Mouse (Mus musculus) gastrocnemius, postnatal 14 days (tissue): ENCODE measurements around the gene Fbxo10. TPM values are rescaled to one million over a fixed set of nuclear protein-coding genes. Genes with fewer than 3 reads are reported as not detected.
"Not testable (repeated sequence)": the region's sequence is repeated elsewhere in the genome, so short reads cannot be mapped to it uniquely, and the experiment has no call there.

ENCODE experiments used
- DNase-seq: peaks from one replicate; pipeline ENCODE4 v3.0.0; 2021; ENCODE audit warnings: mixed read lengths
- intact Hi-C: fragments of 180-260 bp; cut with DNase I; formaldehyde crosslinking; loops from one replicate; pipeline ENCODE4 v1.15.1; 2025; ENCODE audit warnings: low total_unique reads
- total RNA-seq, 2 experiments: library from RNA; stranded (reverse); gene quantifications; 2 replicates each; pipeline ENCODE4 v1.2.3; 2021

The Fbxo10 gene
- total RNA-seq, 2 experiments from 2014 or later, result 3.3 to 4.3 TPM

GRCm38 (mm10) chr4:45055451-45055850 is 29.0 kb downstream of the Fbxo10 start:
- intact Hi-C loops, result no loop called here

GRCm38 (mm10) chr4:45054862-45055261 is 29.5 kb downstream of the Fbxo10 start:
- intact Hi-C loops, result no loop called here
- no peak for DNase-seq

More at GRCm38 (mm10) chr4:45055451-45055850, 29.0 kb downstream of the Fbxo10 start:
- peak; percentile 34 for DNase-seq

GRCm38 (mm10) chr4:45047956-45048355 is 36.4 kb downstream of the Fbxo10 start:
- intact Hi-C loops, result no loop called here
- no peak for DNase-seq

- DNase-seq, result no peak
- intact Hi-C loops, result no loop called here
Observed at GRCm38 (mm10) chr4:45047286-45047887, 37.0 kb downstream of the Fbxo10 start.

GRCm38 (mm10) chr4:45046679-45047078 is 37.7 kb downstream of the Fbxo10 start:
- DNase-seq, result no peak
- intact Hi-C loops, result no loop called here

GRCm38 (mm10) chr4:45040795-45041194 is 43.6 kb downstream of the Fbxo10 start:
- intact Hi-C loops, result no loop called here
- DNase-seq, result no peak

- DNase-seq, intact Hi-C loops: not testable (repeated sequence)
Observed at GRCm38 (mm10) chr4:45039546-45039945, 44.9 kb downstream of the Fbxo10 start.

- DNase-seq, intact Hi-C loops: not testable (repeated sequence)
Observed at GRCm38 (mm10) chr4:45038879-45039278, 45.5 kb downstream of the Fbxo10 start.

GRCm38 (mm10) chr4:45037455-45038410 is 46.7 kb downstream of the Fbxo10 start:
- intact Hi-C loops, result no loop called here
- DNase-seq, result no peak

GRCm38 (mm10) chr4:45036571-45036970 is 47.8 kb downstream of the Fbxo10 start:
- no peak for DNase-seq
- intact Hi-C loops, result no loop called here

GRCm38 (mm10) chr4:45036048-45036447 is 48.4 kb downstream of the Fbxo10 start:
- DNase-seq, result no peak
- intact Hi-C loops, result no loop called here

GRCm38 (mm10) chr4:45034693-45035628 is 49.4 kb downstream of the Fbxo10 start:
- intact Hi-C loops, result no loop called here
- DNase-seq, result no peak

- intact Hi-C loops, result no loop called here
- no peak for DNase-seq
Observed at GRCm38 (mm10) chr4:45032586-45032985, 51.8 kb downstream of the Fbxo10 start.

- intact Hi-C loops, result loop anchor here (5.0 kb wide), 1 partner anchor 256 kb away; no protein-coding TSS in a partner anchor
- no peak for DNase-seq
Observed at GRCm38 (mm10) chr4:45026459-45026858, 57.9 kb downstream of the Fbxo10 start.

GRCm38 (mm10) chr4:45019009-45019408 is 65.4 kb downstream of the Fbxo10 start:
- intact Hi-C loops, result no loop called here
- no peak for DNase-seq

- intact Hi-C loops, result no loop called here
- DNase-seq, result peak; percentile 92
Observed at GRCm38 (mm10) chr4:45018452-45018980, 65.9 kb downstream of the Fbxo10 start, which contains the start of gene Polr1e. TSS of gene Polr1e (plus strand) at chr4:45018583.

GRCm38 (mm10) chr4:45015615-45016014 is 68.8 kb downstream of the Fbxo10 start:
- no peak for DNase-seq
- intact Hi-C loops, result no loop called here

- no peak for DNase-seq
- intact Hi-C loops, result no loop called here
Observed at GRCm38 (mm10) chr4:45013537-45013936, 70.9 kb downstream of the Fbxo10 start.

GRCm38 (mm10) chr4:45013031-45013431 is 71.4 kb downstream of the Fbxo10 start:
- no peak for DNase-seq
- intact Hi-C loops, result no loop called here
